Mouse (Mus musculus) heart, adult 9 months (tissue): ENCODE measurements around the gene Thrb.

Experiments
- DNase-seq, 2 experiments: peaks; one replicate each; pipeline ENCODE4 v3.0.0; 2022; ENCODE audit warnings: low spot score in 2 of 2

Gene Thrb

DNA sequence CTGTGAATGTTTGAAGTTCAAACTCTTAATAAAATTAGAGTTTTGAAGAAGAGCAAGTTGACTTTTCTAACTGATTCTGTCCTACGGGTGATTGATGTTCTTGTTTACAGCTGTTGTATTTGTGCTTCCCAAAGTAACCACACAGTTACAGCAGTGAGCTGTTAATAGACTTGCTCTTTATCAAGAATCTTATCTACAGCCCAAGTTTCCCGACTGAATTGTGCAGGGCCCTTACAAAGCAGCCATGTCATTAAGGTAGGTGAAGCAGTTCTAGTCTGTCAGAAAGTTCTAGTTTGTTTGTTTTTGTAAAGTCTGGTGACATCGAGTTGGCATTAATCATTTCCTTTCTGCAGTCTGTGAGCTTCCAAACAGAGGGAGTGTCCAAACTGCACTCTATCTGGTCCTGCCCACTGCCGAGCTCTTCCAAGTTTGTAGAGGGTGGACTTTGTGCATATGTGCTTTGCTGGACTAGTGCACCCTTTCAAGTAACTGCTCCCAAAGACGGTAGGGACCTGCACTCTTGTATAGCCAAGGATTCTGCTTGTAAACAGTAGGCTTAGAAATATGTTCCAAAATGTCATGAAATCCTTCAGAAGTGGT is 124.2 kb downstream of the Thrb start:
- DNase-seq: peak; percentile 20 to 25

DNA sequence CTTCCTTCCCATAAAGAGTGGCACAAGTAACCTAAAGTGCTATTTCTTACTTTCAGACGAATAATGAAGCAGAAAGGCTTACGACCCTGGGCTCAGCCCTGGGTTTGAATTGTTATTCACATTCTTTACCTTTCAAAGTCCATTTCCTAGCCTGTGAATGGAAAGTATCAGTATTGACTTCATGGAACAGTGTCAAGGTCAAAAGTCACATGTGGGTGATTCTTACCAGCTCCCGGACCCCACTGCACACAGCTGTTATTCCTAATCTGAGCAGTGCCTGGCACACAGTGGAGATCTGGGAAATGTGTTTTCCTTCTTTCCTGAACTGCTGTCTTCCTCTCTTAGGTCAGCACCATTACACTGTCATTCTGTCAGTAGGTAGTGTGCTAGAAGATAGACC is 125.3 kb downstream of the Thrb start:
- no peak for DNase-seq

DNA sequence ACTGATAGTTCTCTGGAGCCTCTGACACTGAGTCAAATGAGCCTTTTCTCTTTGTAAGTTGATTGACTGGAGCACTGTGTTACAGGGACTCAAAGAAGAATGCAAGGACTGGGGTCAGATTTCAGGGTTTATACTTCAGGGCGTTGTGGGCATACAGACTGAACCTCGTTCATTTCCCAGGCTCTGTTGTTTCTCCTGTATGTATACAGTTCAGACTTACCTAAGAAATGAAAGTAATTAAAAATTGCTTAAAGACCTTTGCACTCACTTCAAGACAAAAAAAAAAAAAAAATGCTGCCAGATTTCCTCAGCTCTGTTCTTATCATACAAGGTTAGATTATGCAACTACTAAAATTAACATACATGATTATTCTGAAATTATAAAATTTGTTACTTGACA is 126.2 kb downstream of the Thrb start:
- DNase-seq: no peak

DNA sequence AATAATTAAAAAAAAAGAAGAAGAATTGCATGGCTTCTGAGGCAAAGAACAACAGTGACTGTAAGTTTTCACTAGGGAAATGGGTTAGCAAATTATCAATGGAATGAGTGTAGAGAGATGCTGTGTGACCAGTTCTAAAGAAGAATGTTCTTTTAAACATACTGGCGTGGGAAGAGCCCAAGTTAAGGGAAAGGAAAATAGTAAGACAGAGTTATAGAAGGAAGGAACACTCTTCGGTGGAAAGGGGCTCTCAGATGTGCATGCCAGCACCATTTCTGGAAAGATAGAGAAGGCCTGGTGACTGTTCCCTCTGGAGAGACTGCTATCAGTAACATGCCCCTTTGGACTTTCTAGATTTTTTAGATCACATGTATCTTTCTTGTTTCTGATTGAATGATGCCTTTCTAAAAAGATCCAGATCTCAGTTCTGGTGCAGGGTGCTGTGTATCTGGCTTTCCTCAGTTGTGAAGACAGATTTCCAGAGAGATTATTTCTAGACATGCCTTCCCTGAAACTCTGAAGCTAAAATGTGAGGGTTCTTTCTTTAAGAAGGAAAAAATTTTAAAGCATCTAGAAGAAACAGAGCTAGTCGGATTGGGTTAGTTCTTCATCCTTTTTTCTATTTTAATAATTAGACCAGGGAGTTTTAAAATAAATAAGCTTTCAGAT is 144.0 kb downstream of the Thrb start:
- DNase-seq: no peak

DNA sequence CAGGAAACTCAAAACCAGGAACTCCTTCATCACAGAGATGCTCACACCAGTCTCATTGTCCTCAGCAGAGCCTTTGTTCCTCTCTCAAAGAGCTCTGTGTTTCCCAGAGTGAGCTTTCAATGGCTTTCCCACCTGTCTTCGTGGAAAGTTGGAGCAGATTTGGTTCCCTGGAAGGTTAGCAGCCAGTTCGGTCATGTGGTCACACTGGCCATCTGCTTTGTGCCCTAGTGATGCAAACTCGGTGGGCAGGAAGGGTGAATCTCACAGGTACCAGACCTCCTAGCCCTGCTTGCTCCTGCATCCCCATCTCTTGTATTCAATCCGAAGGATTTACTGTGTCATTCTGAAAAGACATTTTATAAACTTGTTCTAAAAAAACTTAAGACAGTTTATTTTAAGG is 151.0 kb downstream of the Thrb start:
- no peak for DNase-seq

DNA sequence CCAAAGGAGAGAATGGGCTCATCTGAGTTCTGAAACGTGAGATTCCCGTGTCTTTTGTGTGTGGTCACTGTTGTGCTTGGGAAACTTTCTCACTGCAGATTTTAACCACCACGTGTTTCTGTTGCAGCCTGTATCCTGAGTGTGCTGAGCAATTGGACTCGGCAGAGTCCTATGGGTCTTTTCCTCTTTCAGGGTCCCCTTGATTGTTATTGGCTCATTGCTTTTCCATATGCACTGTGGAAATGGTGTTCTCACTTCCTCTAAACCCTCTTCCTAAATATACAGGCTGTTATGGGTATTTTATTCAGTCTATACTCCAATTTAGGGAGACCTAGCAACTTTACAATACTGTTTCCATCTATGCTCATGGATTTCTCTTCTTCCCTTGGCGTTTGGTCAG is 152.4 kb downstream of the Thrb start:
- DNase-seq: no peak

DNA sequence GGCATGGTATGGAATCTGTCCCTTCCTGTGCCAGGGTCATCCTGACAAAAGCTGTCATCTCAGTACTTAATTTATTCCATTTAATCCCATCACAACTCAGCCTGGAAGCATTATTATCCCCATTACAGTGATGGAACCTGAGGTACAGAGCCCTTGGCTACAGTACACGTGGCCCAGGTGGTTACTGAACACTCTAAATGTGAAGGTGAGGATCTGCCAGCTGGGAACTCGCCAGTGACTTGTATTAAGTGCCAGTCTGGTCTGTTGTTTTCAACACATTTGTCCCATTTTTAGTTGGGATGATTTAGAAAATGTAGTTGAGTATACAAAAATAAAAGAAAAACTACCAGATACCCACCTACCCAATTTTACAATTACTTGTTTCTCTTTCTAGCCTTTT is 155.0 kb downstream of the Thrb start:
- DNase-seq: no peak

DNA sequence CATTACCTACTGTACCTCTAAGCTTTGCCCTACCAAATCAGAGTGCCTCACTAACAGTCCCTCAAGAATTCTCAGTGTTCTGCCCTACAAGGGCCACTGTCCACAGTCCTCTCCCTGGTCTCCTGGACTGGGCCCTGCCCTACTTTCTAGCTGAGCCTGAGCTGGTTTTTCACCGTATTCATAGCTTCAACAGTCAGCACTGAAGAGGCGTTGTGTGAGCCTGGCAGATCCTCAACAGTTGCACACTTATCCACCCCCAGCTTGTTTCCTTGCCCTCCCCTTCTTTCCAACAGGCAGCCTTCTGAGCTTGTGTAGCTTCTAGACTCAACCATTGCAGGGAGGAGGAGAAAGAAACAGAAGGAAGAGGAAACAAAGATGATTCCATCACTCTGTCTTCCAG is 158.0 kb downstream of the Thrb start:
- no peak for DNase-seq

DNA sequence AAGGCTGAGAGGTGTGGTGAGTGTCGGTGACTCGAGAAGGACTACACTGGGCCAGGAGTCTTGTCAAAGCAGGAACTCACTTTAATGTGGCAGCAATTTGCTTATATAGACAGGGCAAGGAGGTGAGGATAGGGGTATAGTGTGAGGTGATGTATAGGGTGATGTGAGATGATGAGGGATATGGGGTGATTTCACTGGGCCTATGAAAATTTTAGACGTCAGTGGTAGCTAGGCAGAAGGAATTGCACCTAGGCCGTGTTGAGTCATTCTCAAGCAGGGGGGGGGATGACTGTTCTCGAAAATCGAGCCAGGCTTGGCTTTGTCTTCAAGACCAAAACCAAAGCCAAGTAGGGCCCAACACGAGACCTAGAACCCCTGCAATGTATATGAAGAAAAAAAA is 162.7 kb downstream of the Thrb start:
- DNase-seq: no peak

DNA sequence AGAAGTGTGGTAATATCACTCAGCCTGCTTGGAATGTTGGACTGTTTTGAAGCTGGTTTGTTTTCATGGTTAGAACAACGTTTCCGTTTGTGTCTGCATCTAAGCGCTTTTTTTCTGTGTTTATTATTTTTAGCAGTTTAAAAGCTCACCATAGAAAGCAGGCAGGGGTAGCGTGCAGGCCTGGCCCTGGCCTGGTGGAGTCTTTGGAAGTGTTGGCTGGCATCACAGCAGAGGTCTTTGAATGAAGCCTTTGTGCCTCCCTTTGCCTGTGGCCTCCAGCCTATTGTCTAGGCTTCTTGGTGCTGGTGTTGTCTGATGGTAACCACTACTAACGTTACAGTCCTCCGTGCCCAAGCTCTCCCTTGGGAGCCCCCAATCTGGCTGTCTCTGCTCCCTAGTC is 167.3 kb downstream of the Thrb start:
- peak; percentile 6 to 8 for DNase-seq

DNA sequence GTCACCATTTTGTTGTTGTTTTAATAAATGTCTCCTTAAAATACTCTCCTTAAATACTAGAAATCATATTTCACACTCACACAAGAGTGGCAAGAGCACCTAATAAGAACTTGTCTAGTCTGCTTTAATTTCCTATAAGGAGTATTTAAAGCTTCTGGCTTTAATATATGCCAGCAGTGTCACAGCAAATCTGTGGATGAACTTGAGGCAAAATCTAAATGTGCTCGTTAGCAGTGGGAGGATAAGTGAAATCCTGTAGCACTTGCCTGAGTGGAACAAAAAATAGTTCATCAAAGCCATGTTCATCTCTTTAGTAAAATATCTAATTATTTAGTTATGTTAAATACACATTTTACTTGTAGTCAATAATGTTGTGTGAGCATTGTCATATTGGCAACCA is 175.7 kb downstream of the Thrb start:
- DNase-seq: no peak

DNA sequence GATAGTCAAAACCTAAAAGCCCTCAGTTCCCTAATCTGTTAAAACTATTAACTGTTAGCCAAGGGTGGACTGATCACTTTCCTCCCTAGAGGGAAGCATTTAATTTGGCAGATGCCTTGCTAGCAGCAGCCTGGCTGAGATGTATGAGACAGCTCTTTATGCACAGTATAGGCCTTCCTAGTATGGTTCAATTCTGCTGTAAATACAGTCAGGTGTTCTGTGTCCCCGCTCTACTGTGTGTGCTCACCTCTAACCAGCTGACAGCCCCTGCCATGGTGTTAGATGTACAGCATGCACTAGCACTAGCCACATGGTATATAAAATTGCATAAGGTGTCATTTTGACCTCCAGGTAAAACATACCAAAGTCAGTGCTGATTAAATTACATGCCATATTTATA is 176.7 kb downstream of the Thrb start:
- DNase-seq: no peak

DNA sequence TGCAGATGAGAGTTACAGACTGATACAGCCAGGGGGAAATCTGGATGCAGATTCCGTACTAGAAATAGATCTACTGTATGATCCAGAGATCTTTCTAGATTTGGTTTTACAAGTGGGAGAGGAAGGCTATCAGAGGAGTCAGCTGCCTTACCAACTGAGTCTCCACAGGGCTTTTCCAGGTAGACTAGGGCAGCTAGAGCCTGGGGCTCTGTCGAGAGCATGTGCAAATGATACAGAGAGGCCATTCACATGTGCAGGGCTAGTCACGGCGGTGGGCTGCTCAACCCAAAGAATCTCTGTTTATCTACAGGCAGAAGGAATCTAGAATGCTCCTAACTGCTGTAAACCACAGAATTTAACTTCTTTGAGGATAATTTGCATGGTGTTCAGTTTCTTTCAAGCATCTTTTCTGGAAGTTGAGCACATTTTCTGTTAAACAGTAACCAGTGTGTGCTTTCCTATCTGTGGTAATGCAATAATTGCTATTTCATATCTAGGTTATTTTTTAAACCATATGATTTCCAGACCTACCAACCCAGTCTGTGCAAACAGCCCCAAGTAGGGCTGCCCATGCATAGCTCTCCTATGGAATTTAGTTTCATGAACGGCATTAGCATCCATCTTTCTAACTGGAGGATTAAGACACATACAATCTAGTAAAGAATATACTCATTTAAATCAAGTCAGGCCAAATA is 185.1 kb downstream of the Thrb start:
- no peak for DNase-seq

DNA sequence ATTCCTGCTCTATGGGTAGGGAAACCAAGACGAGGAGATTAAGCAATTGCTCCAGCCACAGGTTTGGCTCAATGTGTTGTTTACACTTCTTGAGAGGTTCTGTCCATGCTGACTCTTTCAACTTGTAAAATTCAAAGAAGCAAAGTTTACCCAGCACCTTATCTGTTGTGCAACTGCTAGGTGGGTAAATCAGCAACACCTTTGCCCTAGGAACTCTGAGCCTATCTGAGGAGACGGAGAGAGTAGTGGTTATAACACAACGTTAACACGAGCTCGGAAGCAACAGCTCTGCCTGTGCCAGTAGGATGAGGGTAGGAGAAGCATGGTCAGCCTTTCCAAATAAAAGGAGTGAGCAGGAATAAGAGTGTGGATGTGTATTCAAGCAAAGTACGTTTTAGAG is 185.8 kb downstream of the Thrb start:
- no peak for DNase-seq

DNA sequence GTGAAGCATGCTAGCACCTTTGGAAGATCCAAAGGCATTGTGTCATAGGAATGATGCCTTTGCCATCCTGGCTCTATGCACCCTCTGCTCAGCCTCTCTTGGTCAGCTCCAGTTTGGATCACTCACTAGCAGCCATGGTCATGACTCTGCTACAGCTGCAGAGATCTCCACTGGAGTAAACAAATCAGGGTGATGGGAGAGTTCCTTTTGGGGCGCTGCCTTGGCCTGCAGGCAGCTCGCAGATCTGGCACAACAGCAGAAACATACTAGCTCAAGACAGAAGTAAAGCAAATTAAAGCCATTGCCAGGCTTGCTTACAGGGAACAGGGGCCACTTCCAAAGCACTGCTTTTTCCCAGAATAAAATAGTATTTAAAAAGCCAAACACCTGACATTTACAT is 186.6 kb downstream of the Thrb start:
- DNase-seq: no peak

DNA sequence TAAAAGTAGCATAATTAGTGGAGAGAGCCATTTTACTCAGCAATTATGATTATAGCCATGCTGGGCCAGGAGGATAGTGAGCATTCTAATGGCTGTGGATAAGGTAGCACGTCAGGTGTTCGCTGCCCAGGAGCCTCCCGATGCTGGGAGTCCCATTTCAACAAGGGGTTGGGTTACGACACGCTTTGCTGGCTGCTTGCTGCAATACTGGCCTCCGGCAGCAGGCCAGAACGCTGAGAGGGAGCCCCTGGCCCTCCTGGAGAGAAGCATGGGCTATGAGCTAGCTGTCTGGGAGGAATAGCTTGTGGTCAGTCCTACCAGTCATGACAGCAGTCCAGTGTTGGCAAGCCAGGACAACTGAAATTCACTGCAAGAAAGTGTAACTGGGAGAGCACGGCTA is 187.2 kb downstream of the Thrb start:
- DNase-seq: no peak

DNA sequence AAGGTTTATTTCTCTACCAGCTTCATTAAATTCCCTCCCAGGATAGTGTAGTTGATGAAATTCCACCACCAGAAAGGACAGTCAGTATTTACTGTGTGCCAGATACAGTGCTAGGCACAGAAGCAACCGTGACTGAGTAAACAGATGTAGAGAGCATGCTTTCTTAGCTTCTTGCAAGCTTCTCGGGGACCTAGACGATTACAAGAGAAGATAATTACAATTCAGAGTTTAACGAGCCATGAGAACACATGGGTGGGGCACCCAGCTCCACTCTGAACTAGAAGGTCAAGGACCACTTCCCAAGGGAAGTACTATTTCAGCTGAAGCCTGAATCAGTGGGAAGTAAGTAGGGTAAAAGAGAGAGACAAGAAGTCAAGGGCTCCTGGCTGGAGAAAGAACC is 190.3 kb downstream of the Thrb start:
- DNase-seq: no peak

DNA sequence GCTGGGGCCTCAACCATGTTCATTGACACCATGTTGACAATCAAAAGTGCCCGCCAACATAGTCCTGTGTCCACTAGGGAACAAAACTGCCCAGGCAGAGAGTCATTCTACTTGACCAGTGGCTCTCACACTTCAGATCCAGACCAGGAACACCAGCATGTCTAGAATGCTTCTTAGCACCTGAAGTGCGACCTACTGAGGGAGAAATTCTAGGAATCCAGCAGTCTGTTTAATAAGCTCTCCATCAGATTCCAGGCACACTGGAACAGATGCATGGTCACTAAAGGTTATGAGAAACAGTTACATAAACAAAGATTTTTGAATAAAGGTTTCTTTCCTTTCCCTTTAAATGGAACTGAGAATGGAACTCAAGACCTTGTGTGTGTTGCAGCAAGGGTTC is 192.2 kb downstream of the Thrb start:
- DNase-seq: no peak

DNA sequence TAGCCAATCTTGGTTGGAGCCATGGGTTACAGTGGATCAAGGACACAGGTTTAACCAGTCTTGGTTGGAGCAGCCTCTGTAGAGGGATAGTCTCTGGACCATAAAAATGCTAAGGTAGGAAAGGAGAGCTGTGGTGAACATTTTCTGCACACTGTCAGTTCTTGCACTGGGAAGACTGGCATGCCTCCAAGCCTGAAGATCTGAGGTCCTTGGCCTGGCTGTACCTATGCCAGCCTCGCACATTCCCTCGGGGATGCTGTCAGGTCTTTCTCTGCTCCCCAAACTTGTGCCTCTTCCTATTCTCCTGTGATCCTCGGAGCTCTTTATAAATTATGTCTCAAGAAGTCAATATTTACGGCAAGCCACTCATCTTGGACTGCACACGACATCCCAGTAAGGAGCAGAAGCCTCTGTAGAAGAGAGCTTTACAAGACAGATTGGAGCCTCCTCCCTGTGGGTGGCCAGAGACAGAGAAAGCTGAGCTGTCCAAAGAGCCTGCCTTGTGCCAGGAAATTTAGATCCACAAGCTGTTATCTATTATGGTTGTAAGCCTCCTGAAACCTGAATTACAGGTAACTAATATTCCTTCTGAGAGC is 199.8 kb downstream of the Thrb start:
- DNase-seq: no peak

DNA sequence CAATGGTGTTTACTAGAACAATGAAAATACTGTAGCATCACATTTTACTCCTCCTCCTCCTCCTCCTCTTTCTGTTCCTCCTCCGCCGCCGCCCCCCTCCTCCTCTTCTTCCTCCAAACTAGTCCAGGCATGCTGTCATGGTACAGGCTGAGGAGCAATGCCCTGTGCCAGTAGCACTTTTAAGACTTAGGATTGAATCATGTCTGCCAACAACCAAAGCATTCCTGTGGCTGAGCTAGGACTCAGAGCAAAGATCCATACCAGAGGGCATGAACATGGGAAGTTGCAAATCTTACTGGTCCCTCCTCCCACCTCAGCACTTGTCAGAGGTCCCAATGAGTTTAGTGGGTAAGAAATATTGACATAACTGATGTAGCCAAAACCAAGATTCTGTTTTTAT is 202.6 kb downstream of the Thrb start:
- DNase-seq: no peak

DNA sequence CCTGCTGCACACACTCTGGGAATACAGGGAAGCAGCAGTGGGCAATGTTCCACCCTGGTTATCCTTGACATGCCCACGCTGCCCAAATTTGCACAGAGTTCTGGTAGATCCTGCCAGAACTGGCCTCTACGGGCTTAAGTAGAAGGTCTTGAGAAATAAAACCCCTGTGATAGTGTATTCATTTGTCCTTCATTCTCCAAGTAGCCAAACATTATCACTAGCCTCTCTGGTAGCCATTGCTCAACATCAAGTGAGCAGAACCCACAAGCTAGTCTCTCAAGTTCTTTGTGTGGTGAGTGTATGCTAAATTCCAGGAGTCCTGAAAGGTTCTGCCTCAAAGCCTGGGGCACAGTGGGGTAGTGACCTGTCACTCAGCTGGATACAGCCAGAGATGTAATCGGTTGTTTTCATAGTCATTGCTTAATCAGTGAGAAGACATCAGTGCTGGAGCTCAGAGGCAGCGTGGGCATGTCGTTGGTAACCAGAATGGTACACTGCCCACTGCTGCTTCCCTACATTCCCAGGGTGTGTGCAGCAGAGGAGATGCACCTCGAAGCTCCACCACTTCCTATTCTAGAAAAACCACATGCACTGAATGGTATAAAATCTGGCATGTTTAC is 203.8 kb downstream of the Thrb start:
- no peak for DNase-seq

DNA sequence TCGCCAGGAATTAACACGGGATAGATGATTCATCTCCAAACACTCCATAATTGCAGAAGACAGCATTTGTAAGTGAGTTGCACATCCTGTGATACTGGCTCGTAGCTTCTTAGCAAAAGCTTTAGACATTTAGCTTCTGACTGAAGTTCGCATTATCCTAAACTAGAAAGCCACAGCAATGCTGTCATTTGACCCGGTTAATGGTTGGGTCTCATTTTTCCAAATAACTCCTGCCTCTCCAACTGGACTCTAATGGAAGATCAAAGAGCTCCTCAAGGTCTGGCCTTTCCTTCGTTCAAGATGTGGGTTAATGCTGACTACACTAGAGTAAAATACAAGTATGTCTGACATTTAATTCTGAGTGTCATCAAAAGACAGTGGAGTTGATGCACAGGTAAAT is 208.3 kb downstream of the Thrb start:
- DNase-seq: no peak

DNA sequence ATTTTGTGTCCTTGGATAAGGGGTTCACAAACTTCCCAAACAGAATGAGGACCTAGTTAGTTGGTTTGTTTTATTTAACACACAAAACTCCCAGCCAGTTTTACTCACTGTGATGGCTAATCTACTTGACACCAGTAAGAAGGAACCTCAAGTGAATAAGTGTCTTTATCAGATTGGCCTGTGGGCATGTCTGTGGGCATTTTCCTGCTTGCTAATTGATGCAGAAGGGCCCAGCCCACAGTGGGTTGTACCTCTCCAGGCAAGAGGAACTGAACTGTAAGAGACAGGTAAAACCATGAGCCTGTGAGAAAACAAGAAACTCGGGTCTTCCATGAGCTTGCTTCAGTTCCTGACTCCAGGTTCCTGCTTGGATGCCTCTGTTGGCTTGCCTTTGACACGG is 215.9 kb downstream of the Thrb start:
- DNase-seq: no peak
